Mouse (Mus musculus) kidney, adult 9 months (tissue): ENCODE results near the gene Szrd1.

Experiments used
- DNase-seq: peaks from one replicate; pipeline ENCODE4 v3.0.0; 2022

Gene Szrd1

GRCm38 (mm10) chr4:141113831-141114230 is 25.7 kb downstream of the Szrd1 start:
- no peak for DNase-seq

- no peak for DNase-seq
Observed at GRCm38 (mm10) chr4:141108196-141108732, 31.3 kb downstream of the Szrd1 start.

- no peak for DNase-seq
Observed at GRCm38 (mm10) chr4:141106526-141107183, 32.9 kb downstream of the Szrd1 start.

GRCm38 (mm10) chr4:141101855-141102254 is 37.7 kb downstream of the Szrd1 start:
- DNase-seq: peak; percentile 56

GRCm38 (mm10) chr4:141101291-141101690 is 38.3 kb downstream of the Szrd1 start:
- no peak for DNase-seq

- no peak for DNase-seq
Observed at GRCm38 (mm10) chr4:141099956-141100355, 39.6 kb downstream of the Szrd1 start.

- no peak for DNase-seq
Observed at GRCm38 (mm10) chr4:141098935-141099334, 40.6 kb downstream of the Szrd1 start.

GRCm38 (mm10) chr4:141096710-141097109 is 42.9 kb downstream of the Szrd1 start:
- DNase-seq: no peak

GRCm38 (mm10) chr4:141095016-141095415 is 44.6 kb downstream of the Szrd1 start:
- peak; percentile 47 for DNase-seq

- no peak for DNase-seq
Observed at GRCm38 (mm10) chr4:141088714-141089113, 50.9 kb downstream of the Szrd1 start.

- DNase-seq: no peak
Observed at GRCm38 (mm10) chr4:141088033-141088432, 51.5 kb downstream of the Szrd1 start, which contains the start of gene Spata21. Gene Spata21, plus strand, starts transcription at chr4:141088333.

GRCm38 (mm10) chr4:141086862-141087261 is 52.7 kb downstream of the Szrd1 start:
- no peak for DNase-seq

- no peak for DNase-seq
Observed at GRCm38 (mm10) chr4:141078510-141079137, 61.0 kb downstream of the Szrd1 start.

GRCm38 (mm10) chr4:141077681-141078509 is 61.7 kb downstream of the Szrd1 start, which contains the start of gene Necap2:
Gene Necap2, minus strand, starts transcription at chr4:141078357.
- peak; percentile 97 for DNase-seq

- no peak for DNase-seq
Observed at GRCm38 (mm10) chr4:141076761-141077506, 62.6 kb downstream of the Szrd1 start.

- DNase-seq: no peak
Observed at GRCm38 (mm10) chr4:141074109-141074508, 65.5 kb downstream of the Szrd1 start.

- no peak for DNase-seq
Observed at GRCm38 (mm10) chr4:141073661-141074060, 65.9 kb downstream of the Szrd1 start.

GRCm38 (mm10) chr4:141072502-141072901 is 67.1 kb downstream of the Szrd1 start:
- no peak for DNase-seq

- peak; percentile 75 for DNase-seq
Observed at GRCm38 (mm10) chr4:141069731-141070130, 69.8 kb downstream of the Szrd1 start.

- DNase-seq: no peak
Observed at GRCm38 (mm10) chr4:141068655-141069054, 70.9 kb downstream of the Szrd1 start.

GRCm38 (mm10) chr4:141067516-141068046 is 72.0 kb downstream of the Szrd1 start:
- peak; percentile 59 for DNase-seq
